Mouse (Mus musculus) cerebellum, adult 2 months (tissue): ENCODE results near the gene Phospho1.

Experiments
- CTCF ChIP-seq: fragments of 200-500 bp; IDR thresholded peaks from 2 replicates; pipeline ENCODE4 v1.5.1; 2011; ENCODE audit warnings: low read depth, mild to moderate bottlenecking, control low read depth, low read length, moderate library complexity, borderline replicate concordance; ENCODE audit not compliant: insufficient read depth
- POLR2A ChIP-seq: fragments of 200-500 bp; IDR thresholded peaks from 2 replicates; pipeline ENCODE4 v1.6.1; 2011; ENCODE audit warnings: low read length, control low read depth, borderline replicate concordance; ENCODE audit not compliant: insufficient read depth

DNA sequence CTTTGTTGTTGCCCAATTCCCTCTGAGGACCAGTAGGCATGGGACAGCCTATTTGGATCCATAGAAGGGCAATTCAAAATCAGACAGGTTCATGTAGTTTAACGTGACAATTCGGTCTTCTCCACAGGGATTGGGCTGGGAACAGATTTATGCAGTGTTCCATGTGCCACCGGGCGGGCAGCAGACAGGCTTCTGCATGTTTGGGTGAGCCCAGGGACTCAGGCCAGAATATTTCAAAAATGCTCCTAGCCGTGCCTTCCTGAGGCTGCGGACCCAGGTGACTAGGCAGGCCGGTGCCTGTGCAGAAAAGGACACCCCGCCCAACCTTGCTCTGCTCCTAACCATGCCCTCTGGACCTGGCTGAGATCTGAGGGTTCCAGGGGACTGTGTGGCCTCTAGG lies 5.2 kb upstream of the Phospho1 start:
- TF ChIP-seq CTCF: no peak
- no peak for TF ChIP-seq POLR2A
